Mouse (Mus musculus) neural tube, embryonic 11.5 days (tissue): ENCODE results near the gene Gng12. TPM values are rescaled to one million over a fixed set of nuclear protein-coding genes. Genes with fewer than 3 reads are reported as not detected.

Experiments used
- ATAC-seq: fragments of 200-750 bp; cut with Nextera tagmentation; 2 replicates; pipeline ENCODE4 v1.8.0; 2017; ENCODE audit warnings: moderate number of reproducible peaks, mild to moderate bottlenecking, moderate TSS enrichment, moderate library complexity; ENCODE audit not compliant: insufficient read depth, low FRiP score, low TSS enrichment
- DNase-seq: peaks from one replicate; pipeline ENCODE4 v3.0.0-alpha.2; 2015; ENCODE audit warnings: low spot score
- H3K27ac ChIP-seq: fragments of 300-500 bp; sonication (generic); 2 replicates; pipeline ENCODE4 v1.5.1; 2014; ENCODE audit warnings: low read depth, mild to moderate bottlenecking, low read length
- H3K27me3 ChIP-seq: fragments of 300-500 bp; sonication (generic); 2 replicates; pipeline ENCODE4 v1.6.1; 2014; ENCODE audit warnings: mild to moderate bottlenecking, low read length, mixed read lengths; ENCODE audit not compliant: control insufficient read depth, insufficient read depth
- H3K36me3 ChIP-seq: fragments of 300-500 bp; sonication (generic); 2 replicates; pipeline ENCODE4 v1.6.1; 2014; ENCODE audit warnings: mild to moderate bottlenecking, low read length, moderate library complexity, mixed read lengths; ENCODE audit not compliant: control insufficient read depth, insufficient read depth
- H3K4me1 ChIP-seq: fragments of 300-500 bp; sonication (generic); 2 replicates; pipeline ENCODE4 v1.6.1; 2014; ENCODE audit warnings: low read length, mixed read lengths; ENCODE audit not compliant: control insufficient read depth, insufficient read depth
- H3K4me2 ChIP-seq: fragments of 300-500 bp; sonication (generic); 2 replicates; pipeline ENCODE4 v1.6.1; 2014; ENCODE audit warnings: low read depth, mild to moderate bottlenecking, moderate library complexity
- H3K4me3 ChIP-seq: fragments of 300-500 bp; sonication (generic); 2 replicates; pipeline ENCODE4 v1.5.1; 2014; ENCODE audit warnings: low read depth, low read length
- H3K9ac ChIP-seq: fragments of 300-500 bp; sonication (generic); 2 replicates; pipeline ENCODE4 v1.6.1; 2014; ENCODE audit warnings: mild to moderate bottlenecking, low read length
- H3K9me3 ChIP-seq: fragments of 300-500 bp; sonication (generic); 2 replicates; pipeline ENCODE4 v1.6.1; 2016; ENCODE audit warnings: low read length; ENCODE audit not compliant: control insufficient read depth
- WGBS: fragments of 180-500 bp; shearing (Covaris S2); extraction: QIAGEN DNeasy Blood & Tissue Kit; methylation state at CpG from one replicate; pipeline ENCODE4 v1.1.7; 2014; 5-methylcytosine and 5-hydroxymethylcytosine counted together
- polyA plus RNA-seq: library from polyadenylated mRNA; unstranded; fragments of >200 nt; fragmentation: Nextera tagmentation; extraction: Ambion mirVana; gene quantifications from 2 replicates; pipeline ENCODE4 v1.2.1, GENCODE M21; 2014

Gene Gng12
- polyA plus RNA-seq, 1 experiment from 2014 or later = 53.1 TPM

DNA sequence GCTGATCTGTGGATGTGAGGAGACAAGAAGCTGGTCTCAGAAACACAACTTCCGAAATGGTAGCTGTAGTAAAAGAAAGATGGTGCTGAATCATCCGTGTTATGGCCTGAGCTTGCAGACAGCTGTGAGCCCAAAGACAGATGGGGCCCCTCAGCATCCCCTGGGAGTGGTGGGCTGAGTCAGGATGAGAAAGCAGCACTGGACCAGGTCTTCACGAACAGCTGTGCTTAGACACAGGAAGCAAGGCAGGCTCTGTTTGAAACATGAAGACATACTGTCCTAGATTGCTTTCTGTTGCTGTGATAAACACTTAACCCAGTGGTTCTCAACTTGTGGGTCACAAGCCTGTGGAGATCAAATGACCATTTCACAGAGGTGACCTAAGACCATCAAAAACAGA lies 91.4 kb downstream of the Gng12 start:
- Histone ChIP-seq H3K9me3 (no peaks in the 10 kb centered on the region), H3K36me3 (no peaks in the 10 kb centered on the region), H3K9ac (no peak overlapping the region), H3K27me3 (no peaks in the 10 kb centered on the region), H3K4me1 (no peaks in the 10 kb centered on the region), H3K4me2 (no peak overlapping the region), H3K4me3 (no peak overlapping the region), H3K27ac (no peak overlapping the region)
- DNase-seq = peak; percentile 31
- WGBS = 62% methylated on average over 3 of the region's 3 CpGs
- no peak for ATAC-seq

DNA sequence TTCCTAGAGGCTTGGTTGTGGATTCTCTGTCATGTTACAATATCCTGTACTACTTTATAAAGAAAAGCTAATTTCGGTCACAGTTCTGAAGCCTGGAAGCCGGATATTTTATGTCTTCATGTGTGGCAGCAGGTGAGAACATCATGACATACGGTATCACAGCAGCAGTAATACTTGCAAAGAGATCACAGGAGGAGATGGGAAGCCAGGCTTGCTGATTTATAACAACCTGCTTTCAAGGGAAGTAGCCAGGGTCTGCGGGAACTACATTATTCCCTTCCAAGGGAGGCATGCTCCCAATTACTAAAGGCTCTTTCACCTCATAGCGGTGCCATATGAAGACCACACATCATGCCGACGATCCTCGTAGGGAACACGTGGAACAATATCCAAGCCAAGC lies 92.2 kb downstream of the Gng12 start:
- Histone ChIP-seq H3K4me2 (no peak overlapping the region), H3K9ac (no peak overlapping the region), H3K27me3 (no peaks in the 10 kb centered on the region), H3K4me3 (no peak overlapping the region), H3K4me1 (no peaks in the 10 kb centered on the region), H3K36me3 (no peaks in the 10 kb centered on the region), H3K9me3 (no peaks in the 10 kb centered on the region), H3K27ac (no peak overlapping the region)
- ATAC-seq (no peak), DNase-seq (no peak)
- WGBS = 80% methylated on average over 9 of the region's 9 CpGs

DNA sequence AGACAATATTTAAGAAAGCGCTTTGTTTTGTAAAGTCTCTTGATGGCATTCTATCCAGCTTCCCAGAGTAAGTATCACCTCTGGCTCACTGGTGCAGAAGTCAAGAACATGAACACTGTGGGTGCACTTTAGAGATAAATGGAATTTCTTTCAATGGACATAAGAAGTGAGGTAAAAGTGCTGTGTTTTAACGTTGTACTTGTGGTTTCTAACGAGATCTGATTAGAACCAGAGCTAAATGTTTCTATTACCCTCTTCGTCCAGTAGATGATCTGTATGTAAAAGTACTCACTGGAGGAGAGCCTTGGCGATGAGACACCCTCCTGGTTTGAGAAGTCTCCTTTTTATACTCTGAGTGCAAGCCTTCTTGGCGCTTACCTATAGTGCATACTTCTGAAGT lies 92.8 kb downstream of the Gng12 start:
- 93% methylated on average over 6 of the region's 6 CpGs for WGBS
- DNase-seq (no peak), ATAC-seq (no peak)
- H3K36me3 ChIP-seq = no peaks in the 10 kb centered on the region
- no peak overlapping the region for H3K9ac ChIP-seq
- no peak overlapping the region for H3K27ac ChIP-seq
- H3K4me2 ChIP-seq = no peak overlapping the region
- H3K9me3 ChIP-seq = no peaks in the 10 kb centered on the region
- H3K4me1 ChIP-seq = no peaks in the 10 kb centered on the region
- no peak overlapping the region for H3K4me3 ChIP-seq
- no peaks in the 10 kb centered on the region for H3K27me3 ChIP-seq

DNA sequence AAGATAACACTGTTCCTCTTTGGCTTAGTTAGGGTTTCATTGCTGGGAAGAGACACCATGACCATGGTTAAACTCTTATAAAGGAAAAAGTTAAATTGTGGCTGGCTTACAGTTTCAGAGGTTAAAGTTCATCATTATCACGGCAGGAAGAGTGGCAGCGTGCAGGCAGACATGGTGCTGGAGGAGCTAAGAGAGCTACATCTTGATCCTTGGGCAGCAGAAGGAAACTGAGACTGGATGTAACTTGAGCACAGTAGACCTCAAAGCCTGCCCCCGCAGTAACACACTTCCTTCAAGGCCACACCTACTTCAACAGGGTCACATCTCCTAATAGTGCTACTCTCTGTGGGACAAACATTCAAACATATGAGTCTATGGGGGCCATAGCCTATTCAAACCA lies 93.3 kb downstream of the Gng12 start:
- H3K9ac ChIP-seq = no peak overlapping the region
- WGBS = 85% methylated on average over 3 of the region's 3 CpGs
- DNase-seq = no peak
- H3K36me3 ChIP-seq = no peaks in the 10 kb centered on the region
- H3K9me3 ChIP-seq = no peaks in the 10 kb centered on the region
- ATAC-seq = no peak
- no peaks in the 10 kb centered on the region for H3K27me3 ChIP-seq
- no peak overlapping the region for H3K27ac ChIP-seq
- H3K4me3 ChIP-seq = no peak overlapping the region
- H3K4me2 ChIP-seq = no peak overlapping the region
- no peaks in the 10 kb centered on the region for H3K4me1 ChIP-seq

DNA sequence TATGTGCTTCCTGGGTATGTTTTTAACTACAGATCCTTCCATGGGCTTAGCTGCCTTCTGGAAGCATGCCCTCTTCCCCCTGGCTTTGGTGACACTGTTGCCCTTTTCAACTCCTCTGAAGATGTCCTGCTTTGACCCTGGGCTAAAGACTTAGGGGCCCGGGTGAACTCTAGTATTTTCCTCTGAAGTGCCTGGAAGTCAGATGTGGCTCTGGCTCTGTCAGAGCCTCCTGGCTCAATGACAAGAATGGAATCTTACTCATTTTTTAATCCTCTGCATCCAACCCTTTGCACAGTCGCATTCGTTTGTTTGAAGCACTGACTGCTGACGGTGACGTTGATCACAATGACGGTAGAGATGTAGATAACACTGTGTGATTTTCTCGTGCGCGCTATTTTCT lies 96.0 kb downstream of the Gng12 start:
- whole genome bisulfite sequencing = 94% methylated on average over 9 of the region's 9 CpGs
- H3K4me3 ChIP-seq = no peak overlapping the region
- ATAC-seq = no peak

DNA sequence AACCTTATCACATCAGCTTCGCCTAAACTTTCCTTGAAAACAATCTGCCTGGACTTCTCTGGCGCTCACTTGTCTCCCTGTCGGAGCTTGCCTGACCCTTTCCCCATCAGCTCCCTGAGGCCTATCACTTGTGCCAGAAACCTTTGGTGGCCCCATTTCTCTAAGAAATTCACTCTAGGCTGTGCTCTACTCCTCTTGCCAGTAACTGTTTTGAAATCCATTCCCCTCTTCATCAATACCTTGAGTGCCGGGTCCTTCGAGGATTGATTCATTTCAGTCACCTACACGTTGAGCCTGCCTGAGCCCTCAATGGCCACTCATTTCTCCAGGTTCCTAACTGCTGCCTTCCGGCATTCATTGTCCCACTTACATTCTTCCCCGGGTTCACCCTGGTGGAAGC lies 96.6 kb downstream of the Gng12 start:
- no peak overlapping the region for H3K27ac ChIP-seq
- no peak overlapping the region for H3K4me2 ChIP-seq
- H3K9ac ChIP-seq = no peak overlapping the region
- no peaks in the 10 kb centered on the region for H3K27me3 ChIP-seq
- H3K4me3 ChIP-seq = no peak overlapping the region
- H3K36me3 ChIP-seq = no peaks in the 10 kb centered on the region
- H3K4me1 ChIP-seq = no peaks in the 10 kb centered on the region
- DNase-seq = no peak
- 96% methylated on average over 8 of the region's 8 CpGs for WGBS
- no peak for ATAC-seq
- H3K9me3 ChIP-seq = no peaks in the 10 kb centered on the region

More for the DNA sequence above, 96.0 kb downstream of the Gng12 start:
- DNase-seq = no peak
- no peak overlapping the region for H3K9ac ChIP-seq
- no peak overlapping the region for H3K4me2 ChIP-seq
- H3K27ac ChIP-seq = no peak overlapping the region
- no peaks in the 10 kb centered on the region for H3K36me3 ChIP-seq
- no peaks in the 10 kb centered on the region for H3K4me1 ChIP-seq
- H3K9me3 ChIP-seq = no peaks in the 10 kb centered on the region
- H3K27me3 ChIP-seq = no peaks in the 10 kb centered on the region

DNA sequence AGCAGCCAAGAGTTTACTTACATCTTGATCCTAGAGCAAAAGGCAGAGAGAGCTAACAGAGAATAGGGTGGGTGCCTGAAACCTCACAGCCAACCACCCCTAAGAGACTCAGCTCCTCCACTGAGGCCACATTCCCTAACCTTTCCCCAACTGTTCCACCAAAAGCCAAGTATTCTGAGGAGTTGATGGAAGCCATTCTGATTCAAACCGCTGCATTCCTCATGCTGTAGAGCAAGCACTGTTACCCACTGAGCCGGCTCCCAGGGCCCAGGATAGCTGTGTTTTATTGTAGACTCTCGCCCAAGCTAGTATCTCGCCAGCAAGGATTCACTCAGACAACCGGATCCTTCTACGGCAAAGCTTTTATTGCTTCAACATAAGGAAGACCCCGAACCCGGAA lies 98.8 kb downstream of the Gng12 start:
- H3K4me3 ChIP-seq = no peak overlapping the region
- H3K9ac ChIP-seq = no peak overlapping the region
- no peaks in the 10 kb centered on the region for H3K9me3 ChIP-seq
- no peaks in the 10 kb centered on the region for H3K27me3 ChIP-seq
- ATAC-seq (no peak), DNase-seq (no peak)
- H3K36me3 ChIP-seq = no peaks in the 10 kb centered on the region
- H3K4me2 ChIP-seq = no peak overlapping the region
- WGBS = 96% methylated on average over 8 of the region's 8 CpGs
- H3K4me1 ChIP-seq = no peaks in the 10 kb centered on the region
- H3K27ac ChIP-seq = no peak overlapping the region

DNA sequence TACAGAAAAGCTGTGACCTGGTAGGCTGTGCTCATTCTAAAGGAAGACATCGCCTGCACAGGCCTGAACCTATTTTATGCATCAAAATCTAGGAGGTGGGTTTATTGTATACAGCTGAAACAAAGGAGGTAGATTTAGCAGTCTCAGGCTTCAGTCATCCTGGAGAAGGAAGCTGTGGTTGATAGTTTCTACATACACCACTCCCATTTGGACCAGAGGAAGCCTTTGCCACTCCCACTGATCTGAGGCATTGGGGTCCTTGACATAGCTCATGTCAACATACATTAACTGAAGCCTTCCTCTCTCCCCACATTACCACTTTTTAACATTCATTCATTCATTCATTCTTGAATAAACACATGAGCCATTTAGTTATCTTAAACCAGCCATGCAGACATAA lies 99.6 kb downstream of the Gng12 start:
- Histone ChIP-seq H3K9ac (no peak overlapping the region), H3K36me3 (no peaks in the 10 kb centered on the region), H3K9me3 (no peaks in the 10 kb centered on the region), H3K27ac (no peak overlapping the region), H3K4me3 (no peak overlapping the region), H3K27me3 (no peaks in the 10 kb centered on the region), H3K4me1 (no peaks in the 10 kb centered on the region), H3K4me2 (no peak overlapping the region)
- ATAC-seq (no peak), DNase-seq (no peak)
- WGBS = 97% methylated on average over 1 of the region's 1 CpGs

DNA sequence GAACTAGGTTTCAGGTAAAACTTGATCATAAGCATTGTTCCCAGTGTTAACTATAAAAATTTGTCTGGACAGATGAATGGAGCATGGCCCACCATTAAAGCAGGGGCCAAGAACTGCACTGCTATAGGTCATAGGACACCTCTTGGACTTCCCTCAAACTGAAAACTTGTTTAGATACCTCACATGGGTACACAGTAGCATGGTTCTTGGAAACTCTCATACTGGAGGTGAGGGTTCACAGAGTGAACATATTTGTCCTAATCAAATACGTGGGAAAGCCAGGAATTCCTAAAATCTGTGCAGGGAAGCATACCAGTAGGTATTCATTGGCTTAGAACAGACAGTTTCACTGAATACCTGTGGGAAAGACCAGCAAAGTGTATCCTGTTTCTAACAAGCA lies 100.1 kb downstream of the Gng12 start:
- DNase-seq = no peak
- H3K27me3 ChIP-seq = no peaks in the 10 kb centered on the region
- H3K4me1 ChIP-seq = no peaks in the 10 kb centered on the region
- H3K4me3 ChIP-seq = no peak overlapping the region
- no peaks in the 10 kb centered on the region for H3K36me3 ChIP-seq
- no peak overlapping the region for H3K9ac ChIP-seq
- no peak overlapping the region for H3K27ac ChIP-seq
- H3K4me2 ChIP-seq = no peak overlapping the region
- 75% methylated on average over 1 of the region's 1 CpGs for WGBS
- no peaks in the 10 kb centered on the region for H3K9me3 ChIP-seq
- no peak for ATAC-seq
